Mouse (Mus musculus) layer of hippocampus, postnatal 25 days (tissue): ENCODE results near the gene Sephs1. TPM values are rescaled to one million over a fixed set of nuclear protein-coding genes. Genes with fewer than 3 reads are reported as not detected.

ENCODE experiments used
- total RNA-seq, 2 experiments: library from RNA; stranded (reverse); gene quantifications; 2 replicates each; pipeline ENCODE4 v1.2.3; 2021

Sephs1 gene
- total RNA-seq, 2 experiments from 2014 or later = 23.5 to 27.3 TPM

Other genes starting within 250 kb of the Sephs1 start
- gene Prpf18, start 229.5 kb upstream of the Sephs1 start, total RNA-seq = 10 to 100 TPM; 47.3 to 50.4 TPM
- 1 to 10 TPM; 2.3 to 2.4 TPM for gene Bend7, start 163.7 kb upstream of the Sephs1 start, total RNA-seq
- gene Phyh, start 37.5 kb downstream of the Sephs1 start, total RNA-seq = 10 to 100 TPM; 78.3 to 80.8 TPM
- 1 to 10 TPM; 2.4 to 3.6 TPM for gene Ucma, start 94.6 kb downstream of the Sephs1 start, total RNA-seq
- 1 to 10 TPM; 1.0 to 1.1 TPM for gene Mcm10, start 131.2 kb downstream of the Sephs1 start, total RNA-seq
- 10 to 100 TPM; 14.2 to 14.6 TPM for gene Optn, start 182.5 kb downstream of the Sephs1 start, total RNA-seq